Mouse (Mus musculus): Measurements from ENCODE around the gene Nim1k.

DNA sequence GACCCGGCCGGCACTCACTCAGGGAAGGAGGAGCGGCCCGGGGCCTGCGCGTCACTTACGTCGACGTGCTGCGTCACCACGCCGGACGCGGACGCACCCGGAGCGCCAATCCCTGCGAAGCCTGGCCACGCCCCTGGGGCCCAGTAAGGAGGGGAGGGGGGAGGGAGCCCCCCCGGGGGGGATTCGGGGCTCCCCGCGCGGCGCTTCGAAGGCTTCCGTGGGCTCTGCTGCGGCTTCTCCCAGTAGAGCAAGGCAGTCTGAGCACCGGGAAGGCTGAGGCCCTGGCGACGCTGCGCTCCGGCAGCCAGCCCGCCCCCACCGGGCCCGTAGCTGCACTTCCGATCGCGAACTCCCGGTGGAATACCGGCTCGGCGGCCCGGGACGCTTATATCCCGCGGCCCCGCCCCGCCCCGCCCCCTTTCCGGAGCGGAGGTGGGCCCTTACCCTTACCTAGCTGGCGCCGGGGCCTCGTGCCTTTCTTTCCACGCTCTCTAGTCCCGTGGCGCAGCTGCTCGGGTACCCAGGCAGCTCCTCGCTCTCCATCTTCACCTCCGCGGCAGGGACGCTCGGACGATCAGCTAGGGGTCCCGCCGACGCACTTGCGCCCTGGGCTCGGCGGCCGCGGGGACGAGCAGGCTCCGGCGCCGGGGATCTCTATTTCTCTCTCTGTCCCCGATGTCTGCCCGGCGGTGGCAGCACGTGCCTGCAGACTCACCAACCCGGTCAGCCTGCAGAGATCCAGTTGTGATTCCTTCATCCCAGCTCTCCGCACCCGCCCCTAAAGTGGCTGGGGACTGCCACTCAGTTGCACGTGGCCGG, 35.3 kb upstream of the Nim1k start, which contains the start of gene Zfp131:
- TF ChIP-seq GATA1 (IDR thresholded peaks at IDR 0.05; ENCODE audit: borderline replicate concordance, low read length) (no peak), FLI1 (IDR thresholded peaks at IDR 0.05; ENCODE audit: low read length) (no peak)
